Mouse (Mus musculus): ENCODE data around the gene Orm3.
A peak's percentile ranks its signal among the peaks of the same experiment; 100 is the strongest.

The Orm3 gene

GRCm38 (mm10) chr4:63402558-63402957 lies 46.6 kb downstream of the Orm3 start:
- no peak for DNase-seq (ENCODE audit: low spot score)

- DNase-seq (ENCODE audit: low spot score), result peak; percentile 85
Measured at GRCm38 (mm10) chr4:63403040-63403959, 47.3 kb downstream of the Orm3 start, which contains the start of gene Akna. Gene Akna, minus strand, starts transcription at chr4:63403354.

- no peak for DNase-seq (ENCODE audit: low spot score)
Measured at GRCm38 (mm10) chr4:63404205-63404604, 48.2 kb downstream of the Orm3 start.

GRCm38 (mm10) chr4:63405051-63405450 lies 49.1 kb downstream of the Orm3 start:
- no peak for DNase-seq (ENCODE audit: low spot score)

GRCm38 (mm10) chr4:63405683-63406082 lies 49.7 kb downstream of the Orm3 start:
- no peak for DNase-seq (ENCODE audit: low spot score)

GRCm38 (mm10) chr4:63408247-63408646 lies 52.3 kb downstream of the Orm3 start:
- no peak for DNase-seq (ENCODE audit: low spot score)

- DNase-seq (ENCODE audit: low spot score), result peak; percentile 85
Measured at GRCm38 (mm10) chr4:63408649-63409048, 52.7 kb downstream of the Orm3 start.
